Mouse (Mus musculus) erythroblast, embryonic 14.5 days (primary cell): ENCODE measurements around the gene Cdk5rap2. TPM values are rescaled to one million over a fixed set of nuclear protein-coding genes. Genes with fewer than 3 reads are reported as not detected.

ENCODE experiments used
- H3K27me3 ChIP-seq: 2 replicates; pipeline ENCODE4 v1.6.1; 2012; ENCODE audit warnings: inconsistent platforms; ENCODE audit not compliant: control insufficient read depth
- H3K36me3 ChIP-seq: 2 replicates; pipeline ENCODE4 v1.6.1; 2012; ENCODE audit warnings: mild to moderate bottlenecking, inconsistent platforms; ENCODE audit not compliant: control insufficient read depth
- H3K4me1 ChIP-seq: 2 replicates; pipeline ENCODE4 v1.6.1; 2012; ENCODE audit warnings: inconsistent platforms; ENCODE audit not compliant: control insufficient read depth
- H3K4me3 ChIP-seq: replicated peaks from 2 replicates; pipeline ENCODE3; 2012; ENCODE audit warnings: moderate library complexity, mild to moderate bottlenecking, inconsistent platforms
- H3K9me3 ChIP-seq: 2 replicates; pipeline ENCODE4 v1.6.1; 2012; ENCODE audit warnings: low read length, inconsistent platforms, mixed read lengths; ENCODE audit not compliant: control insufficient read depth
- GATA1 ChIP-seq: IDR thresholded peaks from 2 replicates; pipeline ENCODE4 v1.6.1; 2012; ENCODE audit warnings: low read length, inconsistent platforms, mixed read lengths
- TAL1 ChIP-seq: IDR thresholded peaks from 3 replicates; pipeline ENCODE4 v1.6.1; 2012; ENCODE audit warnings: low read length, inconsistent platforms, mixed read lengths
- polyA plus RNA-seq: library from polyadenylated mRNA; stranded (reverse); fragments of >175 nt; gene quantifications from 2 replicates; pipeline ENCODE4 v1.2.3, GENCODE M21; 2012

Gene Cdk5rap2
- polyA plus RNA-seq, result 14.0 and 17.1 TPM in 2 replicates

DNA sequence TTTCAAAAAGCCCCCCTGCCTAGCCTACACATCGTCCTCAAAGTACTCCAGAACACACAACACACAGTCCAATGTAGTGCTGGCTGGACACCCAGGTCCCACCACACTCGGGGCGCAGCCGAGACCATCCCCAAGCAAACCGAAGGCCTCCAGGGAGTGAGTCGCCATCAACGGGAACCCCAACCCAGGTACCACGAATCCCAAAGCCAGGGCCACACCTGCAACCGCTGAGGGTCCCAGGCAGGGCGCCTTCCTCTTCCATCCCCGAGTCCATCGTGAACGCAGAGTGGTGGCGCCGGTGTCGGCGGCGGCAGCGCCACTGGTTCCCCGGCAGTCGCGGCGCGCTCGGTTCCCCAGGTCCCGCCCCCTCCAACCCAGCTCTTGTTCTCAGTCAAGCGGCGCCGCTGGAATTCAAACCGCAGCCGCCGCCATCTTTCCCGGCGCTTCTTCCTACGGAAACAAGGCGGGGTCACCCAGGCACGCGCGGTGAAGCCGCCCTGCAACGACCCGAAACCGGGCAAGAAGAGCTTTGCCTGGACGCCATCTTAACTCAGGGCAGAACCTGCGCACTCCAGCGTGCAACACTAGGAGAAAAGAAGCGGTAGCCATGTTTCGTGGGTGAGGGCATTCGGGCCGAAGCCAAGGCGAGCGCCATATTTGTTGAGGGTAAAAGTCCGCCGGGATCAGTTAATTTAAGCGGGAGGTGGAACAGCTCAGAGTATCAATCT, at the start of gene Cdk5rap2:
Gene Cdk5rap2 (minus strand): TSS at position 450 of the 728 bp plus-strand sequence.
- Histone ChIP-seq H3K27me3 (peaks cover 2% of the 10 kb centered on the region; the same call in 1 of the 2 replicates), H3K36me3 (peaks cover 9% of the 10 kb centered on the region), H3K9me3 (no peaks in the 10 kb centered on the region), H3K4me1 (peaks cover 28% of the 10 kb centered on the region), H3K4me3 (peak within 1 kb of the TSS; percentile 88)
- TF ChIP-seq TAL1 (no peak), GATA1 (no peak)

DNA sequence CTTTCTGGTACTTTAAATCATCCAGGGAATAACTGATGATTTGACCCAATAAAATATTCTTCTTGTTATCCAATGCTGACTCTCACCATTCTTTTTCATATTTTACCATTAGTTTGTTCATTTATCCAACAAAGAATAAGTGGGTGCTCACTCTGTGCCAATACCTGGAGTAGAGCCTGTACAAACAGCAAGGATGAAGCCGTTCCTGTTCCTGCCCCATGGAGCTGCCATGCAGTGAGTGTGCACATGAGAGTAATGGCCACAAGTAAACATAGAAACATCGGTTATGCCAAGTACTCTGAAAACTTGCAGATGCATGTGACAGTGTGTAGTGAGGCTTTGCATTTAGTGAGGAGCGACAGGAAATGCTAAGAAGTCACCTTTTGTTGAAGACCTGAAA, 41.9 kb upstream of the Cdk5rap2 start:
- Histone ChIP-seq H3K27me3 (no peaks in the 10 kb centered on the region), H3K36me3 (no peaks in the 10 kb centered on the region), H3K4me1 (no peaks in the 10 kb centered on the region), H3K4me3 (no peak overlapping the region), H3K9me3 (no peaks in the 10 kb centered on the region)
- TF ChIP-seq GATA1 (no peak), TAL1 (no peak)

DNA sequence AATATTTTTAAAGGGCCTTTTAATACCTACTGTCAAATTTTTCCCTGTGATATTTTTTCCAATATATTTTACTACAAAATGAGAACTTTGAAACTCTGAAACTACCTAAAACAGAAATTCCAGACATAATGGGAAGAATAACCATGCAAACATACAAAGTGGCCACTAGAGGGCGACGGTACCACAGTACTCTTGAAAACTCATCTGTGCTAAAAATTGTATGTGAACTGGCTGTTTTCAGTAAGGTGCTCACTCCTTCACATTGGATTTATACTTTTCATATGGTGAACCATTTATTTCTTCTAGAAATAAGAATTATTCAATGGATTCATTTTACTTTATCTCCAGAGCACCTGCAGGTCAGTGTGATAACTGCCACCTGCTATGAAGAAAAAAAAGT, 41.5 kb upstream of the Cdk5rap2 start:
- TF ChIP-seq GATA1, result no peak
- TF ChIP-seq TAL1, result no peak
- Histone ChIP-seq H3K27me3 (no peaks in the 10 kb centered on the region), H3K4me1 (no peaks in the 10 kb centered on the region), H3K9me3 (no peaks in the 10 kb centered on the region), H3K36me3 (no peaks in the 10 kb centered on the region), H3K4me3 (no peak overlapping the region)

DNA sequence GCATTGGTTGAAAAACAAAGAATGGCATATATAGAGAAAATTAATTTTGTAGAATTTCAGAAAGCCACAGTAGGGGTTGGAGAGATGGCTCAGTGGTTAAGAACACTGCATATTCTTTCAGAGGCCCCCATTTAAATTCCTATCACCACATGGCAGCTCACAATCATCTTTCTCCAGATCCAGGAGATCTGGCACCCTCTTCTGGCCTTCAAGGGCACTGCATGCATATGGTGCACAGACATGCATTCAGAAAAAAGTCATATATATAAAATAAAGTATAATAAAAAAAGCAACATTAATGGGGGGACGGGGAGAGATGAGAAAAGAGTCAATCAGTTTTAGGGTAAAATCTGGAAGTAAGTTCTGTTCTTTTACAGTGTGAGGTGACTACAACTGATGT, 39.4 kb upstream of the Cdk5rap2 start:
- H3K4me3 ChIP-seq, result no peak overlapping the region
- H3K36me3 ChIP-seq, result no peaks in the 10 kb centered on the region
- no peaks in the 10 kb centered on the region for H3K4me1 ChIP-seq
- TF ChIP-seq TAL1 (no peak), GATA1 (no peak)
- H3K27me3 ChIP-seq, result no peaks in the 10 kb centered on the region
- H3K9me3 ChIP-seq, result no peaks in the 10 kb centered on the region

DNA sequence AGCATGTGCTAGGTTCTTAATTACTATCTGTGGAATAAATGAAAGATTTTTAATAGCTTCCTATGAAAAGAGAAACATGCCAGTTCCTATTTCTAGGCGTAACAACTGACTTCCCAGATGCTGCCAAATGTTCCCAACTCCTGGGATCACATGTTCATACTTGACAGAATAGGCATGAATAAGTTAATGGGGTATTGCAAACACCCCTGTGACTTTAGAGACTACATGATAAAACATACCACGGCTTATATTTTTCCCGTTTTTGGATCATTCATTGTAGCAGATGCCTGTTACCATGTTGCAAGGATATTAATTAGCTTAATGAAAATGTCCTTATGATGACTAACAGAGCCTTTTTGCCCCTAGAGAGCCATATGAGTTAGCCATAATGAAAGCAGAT, 36.5 kb upstream of the Cdk5rap2 start:
- no peak for TF ChIP-seq TAL1
- no peak for TF ChIP-seq GATA1
- Histone ChIP-seq H3K4me3 (no peak overlapping the region), H3K4me1 (no peaks in the 10 kb centered on the region)

DNA sequence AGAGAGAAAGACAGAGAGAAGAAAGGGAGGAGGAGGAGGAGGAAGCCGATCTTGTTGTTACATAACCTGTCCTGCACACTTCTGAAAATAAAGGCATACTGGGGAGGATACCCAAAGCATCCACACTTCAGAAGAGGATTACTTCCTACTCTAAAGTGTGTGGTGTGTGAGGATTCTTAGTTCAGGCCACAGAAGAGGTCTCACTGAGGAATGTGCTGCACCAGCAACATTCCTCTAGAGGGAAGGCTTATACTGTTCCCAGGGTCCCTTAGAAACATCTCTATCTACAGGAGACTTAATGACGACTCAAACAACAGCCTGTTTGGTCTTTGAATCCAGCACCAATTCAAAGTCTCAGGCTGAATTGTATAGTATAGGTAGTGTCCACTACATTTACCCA, 10.0 kb upstream of the Cdk5rap2 start:
- TF ChIP-seq GATA1 (no peak), TAL1 (no peak)
- peaks cover 5% of the 10 kb centered on the region for H3K27me3 ChIP-seq
- H3K4me3 ChIP-seq, result no peak overlapping the region
- no peaks in the 10 kb centered on the region for H3K36me3 ChIP-seq
- H3K4me1 ChIP-seq, result no peaks in the 10 kb centered on the region
- H3K9me3 ChIP-seq, result no peaks in the 10 kb centered on the region

More for the DNA sequence above, 36.5 kb upstream of the Cdk5rap2 start:
- Histone ChIP-seq H3K36me3 (no peaks in the 10 kb centered on the region), H3K9me3 (no peaks in the 10 kb centered on the region), H3K27me3 (no peaks in the 10 kb centered on the region)

DNA sequence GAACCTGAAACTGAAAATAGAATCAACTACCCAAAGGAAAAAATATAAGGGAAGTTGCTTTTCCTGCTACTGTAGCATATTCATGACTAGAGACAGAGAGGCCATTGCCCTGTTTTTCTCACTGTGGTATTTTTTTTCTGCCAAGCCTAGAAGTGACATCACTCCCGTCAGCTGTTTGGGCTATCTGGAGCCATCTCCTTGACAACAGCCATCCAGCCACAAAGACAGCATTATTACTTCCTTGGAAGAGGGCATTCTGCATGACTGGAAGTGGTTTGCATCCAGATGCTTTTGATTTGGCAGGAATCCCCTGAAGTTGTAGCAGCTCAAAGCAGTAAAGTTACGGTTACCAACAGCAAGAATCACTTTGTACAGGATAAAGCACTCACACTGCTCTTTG, 1.9 kb upstream of the Cdk5rap2 start:
- no peak for TF ChIP-seq GATA1
- no peak for TF ChIP-seq TAL1
- Histone ChIP-seq H3K27me3 (peaks cover 8% of the 10 kb centered on the region), H3K4me3 (no peak overlapping the region), H3K4me1 (peaks cover 28% of the 10 kb centered on the region), H3K36me3 (peaks cover 7% of the 10 kb centered on the region), H3K9me3 (no peaks in the 10 kb centered on the region)

DNA sequence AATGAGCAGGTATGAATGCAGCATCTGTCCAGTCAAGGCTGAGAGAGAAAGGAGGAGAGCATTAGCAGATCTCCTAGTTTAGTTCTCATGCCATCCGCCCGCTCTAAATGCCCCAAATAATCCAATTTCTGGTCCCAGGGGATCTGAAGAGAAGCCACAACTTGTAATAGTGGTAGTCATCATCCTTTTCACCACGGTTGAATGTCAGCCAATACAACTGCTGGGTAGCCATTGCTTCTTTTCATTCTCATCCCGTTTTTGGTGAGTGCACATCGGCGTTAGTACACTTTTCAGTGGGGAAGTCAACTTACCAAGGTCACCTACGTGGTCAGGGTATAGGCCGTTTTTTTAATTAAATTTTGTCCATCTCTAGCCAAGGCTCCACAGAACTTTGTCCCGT, 787 bp downstream of the Cdk5rap2 start:
- peaks cover 28% of the 10 kb centered on the region for H3K4me1 ChIP-seq
- TF ChIP-seq GATA1 (no peak), TAL1 (no peak)
- H3K4me3 ChIP-seq, result peak overlapping the region; percentile 88

DNA sequence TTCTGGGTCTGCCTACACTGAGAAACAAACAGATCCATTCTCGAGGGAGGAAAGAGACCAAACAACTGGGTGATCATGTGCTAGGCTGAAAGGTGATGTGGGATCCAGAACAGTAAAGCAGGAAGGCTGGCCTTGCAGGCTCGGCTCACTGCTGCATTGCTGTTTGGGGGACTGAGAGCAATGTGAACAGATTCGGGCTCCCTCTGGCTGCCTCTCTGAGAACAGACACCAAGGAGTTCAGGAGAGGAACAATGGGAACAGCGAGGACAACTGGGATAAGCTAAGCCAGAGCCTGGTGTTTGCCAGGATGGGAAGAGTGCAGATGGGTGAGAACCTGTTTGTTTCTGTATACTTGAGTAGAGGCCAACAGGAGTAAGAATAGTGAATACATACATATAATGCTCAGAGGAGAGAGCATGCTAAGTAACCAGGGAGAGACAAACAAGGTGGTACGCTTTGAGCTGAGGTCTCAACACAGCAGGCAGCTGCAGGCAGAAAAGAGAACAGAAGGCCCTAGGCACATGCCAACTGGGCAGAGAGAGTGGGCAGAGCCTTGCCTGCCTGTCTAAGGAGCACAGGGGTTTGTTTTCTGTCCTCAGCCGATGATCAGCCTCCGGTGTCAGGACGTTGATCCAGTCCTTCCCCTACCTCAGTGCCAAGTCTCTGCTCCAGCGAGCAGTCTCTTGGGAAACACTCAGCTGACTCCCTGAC, 8.0 kb downstream of the Cdk5rap2 start:
- TF ChIP-seq TAL1, result no peak
- no peak for TF ChIP-seq GATA1
- Histone ChIP-seq H3K9me3 (no peaks in the 10 kb centered on the region), H3K4me3 (no peak overlapping the region), H3K36me3 (peaks cover 67% of the 10 kb centered on the region), H3K27me3 (no peaks in the 10 kb centered on the region), H3K4me1 (no peaks in the 10 kb centered on the region; the same call in 1 of the 2 replicates)

More for the DNA sequence above, 787 bp downstream of the Cdk5rap2 start:
- Histone ChIP-seq H3K9me3 (no peaks in the 10 kb centered on the region), H3K27me3 (0 out of 2 replicates have a peak, but pooled peaks cover 2% of the 10 kb centered on the region), H3K36me3 (peaks cover 15% of the 10 kb centered on the region)
